Mouse (Mus musculus): Measurements from ENCODE around the gene Canx. TPM values are rescaled to one million over a fixed set of nuclear protein-coding genes. Genes with fewer than 3 reads are reported as not detected.

Gene Canx
- polyA plus RNA-seq, 1 experiment from 2014 or later = 289 TPM

- H3K9ac ChIP-seq (replicated peaks) = no peak overlapping the region
- H3K27me3 ChIP-seq (replicated peaks) = no peaks in the 10 kb centered on the region
- H3K4me3 ChIP-seq (replicated peaks) = no peak overlapping the region
- no peak overlapping the region for H3K27ac ChIP-seq (replicated peaks)
- peaks cover 17% of the 10 kb centered on the region for H3K36me3 ChIP-seq
- H3K9me3 ChIP-seq (replicated peaks) = no peaks in the 10 kb centered on the region
- 58% methylated on average over 3 of the region's 3 CpGs for WGBS
- H3K4me2 ChIP-seq = no peak overlapping the region
- no peak for ATAC-seq (ENCODE audit: low FRiP score)
- H3K4me1 ChIP-seq = no peaks in the 10 kb centered on the region
Measured at GRCm38 (mm10) chr11:50252166-50252565, 73.3 kb downstream of the Canx start.

- H3K36me3 ChIP-seq = no peaks in the 10 kb centered on the region
- WGBS = 81% methylated on average over 7 of the region's 7 CpGs
- no peaks in the 10 kb centered on the region for H3K9me3 ChIP-seq (replicated peaks)
- no peak overlapping the region for H3K27ac ChIP-seq (replicated peaks)
- H3K4me1 ChIP-seq = no peaks in the 10 kb centered on the region
- no peak for ATAC-seq (ENCODE audit: low FRiP score)
- no peak overlapping the region for H3K4me3 ChIP-seq (replicated peaks)
- no peak overlapping the region for H3K4me2 ChIP-seq
- no peak overlapping the region for H3K9ac ChIP-seq (replicated peaks)
- no peaks in the 10 kb centered on the region for H3K27me3 ChIP-seq (replicated peaks)
Measured at GRCm38 (mm10) chr11:50248473-50249171, 76.9 kb downstream of the Canx start.

GRCm38 (mm10) chr11:50245269-50245668, 80.2 kb downstream of the Canx start:
- no peak overlapping the region for H3K4me3 ChIP-seq (replicated peaks)
- no peak for ATAC-seq (ENCODE audit: low FRiP score)
- no peaks in the 10 kb centered on the region for H3K36me3 ChIP-seq
- H3K4me1 ChIP-seq = no peaks in the 10 kb centered on the region
- 67% methylated on average over 5 of the region's 5 CpGs for WGBS
- no peak overlapping the region for H3K9ac ChIP-seq (replicated peaks)
- H3K9me3 ChIP-seq (replicated peaks) = no peaks in the 10 kb centered on the region
- no peak overlapping the region for H3K4me2 ChIP-seq
- H3K27ac ChIP-seq (replicated peaks) = no peak overlapping the region
- H3K27me3 ChIP-seq (replicated peaks) = no peaks in the 10 kb centered on the region

MicroRNAs within 50 kb of the gene (microRNA counts, 519-probe panel; counts per million panel counts)
- 2,464 counts per million, percentile 56 among the panel's probes with 10 or more counts for microRNA mmu-miR-804

Small RNAs within 50 kb of the gene (microRNA-seq; reads per million reads assigned to microRNA genes)
- gene Mir804 = not detected

Other genes with a start within 250 kb of the Canx start
- gene Tbc1d9b, start 194.3 kb downstream of the Canx start, polyA plus RNA-seq (2015; fragmentation: Nextera tagmentation; extraction: Ambion mirVana) = 35.9 and 41.3 TPM in 2 replicates
- 34.2 and 36.7 TPM in 2 replicates for gene Mrnip, start 151.2 kb downstream of the Canx start, polyA plus RNA-seq (2015; fragmentation: Nextera tagmentation; extraction: Ambion mirVana)
- 421 and 450 TPM in 2 replicates for gene Sqstm1, start 114.8 kb downstream of the Canx start, polyA plus RNA-seq (2015; fragmentation: Nextera tagmentation; extraction: Ambion mirVana)
- gene Mgat4b, start 114.8 kb downstream of the Canx start, polyA plus RNA-seq (2015; fragmentation: Nextera tagmentation; extraction: Ambion mirVana) = 50.2 and 63.8 TPM in 2 replicates
- 2.9 and 3.7 TPM in 2 replicates for gene Ltc4s, start 87.1 kb downstream of the Canx start, polyA plus RNA-seq (2015; fragmentation: Nextera tagmentation; extraction: Ambion mirVana)
- gene Maml1, start 33.4 kb downstream of the Canx start, polyA plus RNA-seq (2015; fragmentation: Nextera tagmentation; extraction: Ambion mirVana) = 2.5 and 2.6 TPM in 2 replicates
- gene Cby3, start 28.8 kb upstream of the Canx start, polyA plus RNA-seq (2015; fragmentation: Nextera tagmentation; extraction: Ambion mirVana) = 0.55 and 1.8 TPM in 2 replicates
- gene Hnrnph1, start 51.3 kb upstream of the Canx start, polyA plus RNA-seq (2015; fragmentation: Nextera tagmentation; extraction: Ambion mirVana) = 390 and 401 TPM in 2 replicates
- gene Rufy1, start 105.5 kb upstream of the Canx start, polyA plus RNA-seq (2015; fragmentation: Nextera tagmentation; extraction: Ambion mirVana) = 21.8 and 25.1 TPM in 2 replicates